Mouse (Mus musculus) lung, embryonic 14.5 days (tissue): ENCODE measurements around the gene Bora. TPM values are rescaled to one million over a fixed set of nuclear protein-coding genes. Genes with fewer than 3 reads are reported as not detected.
A peak's percentile ranks its signal among the peaks of the same experiment; 100 is the strongest.

Source experiments
- ATAC-seq: fragments of 200-750 bp; cut with Nextera tagmentation; 2 replicates; pipeline ENCODE4 v1.8.0; 2017; ENCODE audit warnings: mild to moderate bottlenecking, moderate TSS enrichment, moderate library complexity; ENCODE audit not compliant: insufficient read depth
- DNase-seq: peaks from one replicate; pipeline ENCODE4 v3.0.0-alpha.2; 2015
- H3K27ac ChIP-seq: fragments of 300-500 bp; sonication (generic); 2 replicates; pipeline ENCODE4 v1.5.1; 2014; ENCODE audit warnings: low read depth, mild to moderate bottlenecking, moderate library complexity
- H3K27me3 ChIP-seq: fragments of 300-500 bp; sonication (generic); 2 replicates; pipeline ENCODE4 v1.6.1; 2014; ENCODE audit warnings: low read length, control low read depth; ENCODE audit not compliant: insufficient read depth
- H3K36me3 ChIP-seq: fragments of 300-500 bp; sonication (generic); 2 replicates; pipeline ENCODE4 v1.6.1; 2014; ENCODE audit warnings: control low read depth; ENCODE audit not compliant: insufficient read depth
- H3K4me1 ChIP-seq: fragments of 300-500 bp; sonication (generic); 2 replicates; pipeline ENCODE4 v1.6.1; 2014; ENCODE audit warnings: antibody characterized with exemption, control low read depth; ENCODE audit not compliant: insufficient read depth
- H3K4me2 ChIP-seq: fragments of 300-500 bp; sonication (generic); 2 replicates; pipeline ENCODE4 v1.6.1; 2014; ENCODE audit warnings: mild to moderate bottlenecking
- H3K4me3 ChIP-seq: fragments of 300-500 bp; sonication (generic); 2 replicates; pipeline ENCODE4 v1.5.1; 2014; ENCODE audit warnings: low read depth, low read length
- H3K9ac ChIP-seq: fragments of 300-500 bp; sonication (generic); 2 replicates; pipeline ENCODE4 v1.6.1; 2014
- H3K9me3 ChIP-seq: fragments of 300-500 bp; sonication (generic); 2 replicates; pipeline ENCODE4 v1.6.1; 2016; ENCODE audit warnings: low read depth, low read length, control low read depth
- CTCF ChIP-seq: IDR thresholded peaks from 2 replicates; pipeline ENCODE4 v1.5.1; 2016; ENCODE audit warnings: antibody characterized with exemption, low read depth
- WGBS: fragments of 180-500 bp; shearing (Covaris S2); extraction: QIAGEN DNeasy Blood & Tissue Kit; methylation state at CpG from one replicate; pipeline ENCODE4 v1.1.7; 2014; 5-methylcytosine and 5-hydroxymethylcytosine counted together
- polyA plus RNA-seq: library from polyadenylated mRNA; unstranded; fragments of >200 nt; fragmentation: Nextera tagmentation; extraction: Ambion mirVana; gene quantifications from 2 replicates; pipeline ENCODE4 v1.2.1, GENCODE M21; 2014

The Bora gene
- polyA plus RNA-seq, 1 experiment from 2014 or later, result 93.3 TPM

DNA sequence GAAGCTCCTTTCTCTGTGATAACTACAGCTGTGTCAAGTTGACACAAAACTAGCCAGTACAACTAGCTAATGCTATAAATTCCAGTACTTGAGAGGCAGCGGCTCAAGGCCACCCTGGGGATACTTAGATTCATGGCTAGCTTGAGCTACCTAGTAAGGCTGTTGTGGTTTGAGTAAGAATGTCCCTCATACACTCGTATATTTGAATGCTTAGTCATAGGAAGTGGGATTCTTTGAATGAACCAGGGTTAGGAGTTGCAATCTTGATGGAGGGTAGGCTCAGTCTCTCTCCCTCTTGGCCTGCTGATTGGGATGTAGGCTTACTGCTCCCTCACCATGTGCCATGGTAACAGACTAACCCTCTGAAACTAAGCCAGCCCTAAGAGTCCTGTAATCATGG, 17.1 kb downstream of the Bora start:
- DNase-seq (no peak), ATAC-seq (no peak)
- H3K36me3 ChIP-seq, result peaks cover 59% of the 10 kb centered on the region

DNA sequence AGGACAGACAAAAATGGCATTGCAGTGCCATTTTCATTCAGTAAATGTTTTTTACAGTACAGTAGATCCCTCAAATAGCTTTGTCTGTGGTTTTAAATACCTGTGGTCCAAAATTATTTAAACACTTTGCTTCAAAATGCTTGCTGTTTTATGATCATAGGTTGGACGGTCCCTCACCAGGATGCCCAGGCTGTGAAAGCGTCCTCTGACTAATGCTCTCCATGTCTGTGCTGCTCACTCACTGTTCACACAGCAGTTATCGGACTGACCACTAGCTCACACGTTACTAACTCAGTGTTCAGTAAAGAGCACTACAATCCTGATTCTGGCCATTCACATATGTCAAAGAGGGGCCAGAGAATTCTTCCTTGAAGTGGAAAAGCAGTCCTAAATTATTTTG, 25.1 kb downstream of the Bora start:
- H3K27ac ChIP-seq, result no peak overlapping the region
- H3K4me2 ChIP-seq, result no peak overlapping the region
- WGBS, result 81% methylated on average over 4 of the region's 4 CpGs
- peaks cover 80% of the 10 kb centered on the region for H3K36me3 ChIP-seq
- DNase-seq (no peak), ATAC-seq (no peak)
- no peaks in the 10 kb centered on the region for H3K9me3 ChIP-seq
- no peak overlapping the region for H3K4me3 ChIP-seq
- H3K4me1 ChIP-seq, result no peaks in the 10 kb centered on the region
- no peak for TF ChIP-seq CTCF
- H3K9ac ChIP-seq, result no peak overlapping the region
- H3K27me3 ChIP-seq, result no peaks in the 10 kb centered on the region

More for the DNA sequence above, 17.1 kb downstream of the Bora start:
- Histone ChIP-seq H3K4me2 (no peak overlapping the region), H3K9me3 (no peaks in the 10 kb centered on the region), H3K4me3 (no peak overlapping the region), H3K9ac (no peak overlapping the region), H3K27me3 (no peaks in the 10 kb centered on the region), H3K4me1 (no peaks in the 10 kb centered on the region), H3K27ac (no peak overlapping the region)
- WGBS, result 88% methylated on average over 2 of the region's 2 CpGs
- no peak for TF ChIP-seq CTCF

DNA sequence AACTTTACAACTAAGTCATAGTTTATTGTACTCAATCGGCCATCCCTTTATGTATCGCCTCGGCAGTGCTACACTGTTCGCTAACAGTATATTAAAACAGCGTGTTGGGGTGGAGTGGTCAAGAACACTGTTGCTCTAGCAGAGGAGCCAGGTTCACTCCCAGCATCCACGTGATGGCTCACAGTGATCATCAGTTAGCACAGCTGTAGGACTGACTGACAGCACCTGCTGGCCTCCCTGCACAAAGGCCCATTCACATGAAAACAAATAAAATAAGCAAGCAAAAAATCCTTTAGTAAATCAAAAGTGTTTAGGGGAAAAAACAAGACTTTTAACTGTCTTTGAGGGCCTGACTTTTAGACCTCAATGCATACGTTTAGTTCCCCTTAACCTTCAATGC, 42.9 kb downstream of the Bora start:
- DNase-seq (no peak), ATAC-seq (no peak)
- Histone ChIP-seq H3K9ac (no peak overlapping the region), H3K36me3 (peaks cover 70% of the 10 kb centered on the region), H3K4me3 (no peak overlapping the region), H3K4me2 (no peak overlapping the region), H3K4me1 (no peaks in the 10 kb centered on the region), H3K27ac (no peak overlapping the region), H3K9me3 (no peaks in the 10 kb centered on the region), H3K27me3 (no peaks in the 10 kb centered on the region)
- WGBS, result 92% methylated on average over 7 of the region's 7 CpGs
- no peak for TF ChIP-seq CTCF

DNA sequence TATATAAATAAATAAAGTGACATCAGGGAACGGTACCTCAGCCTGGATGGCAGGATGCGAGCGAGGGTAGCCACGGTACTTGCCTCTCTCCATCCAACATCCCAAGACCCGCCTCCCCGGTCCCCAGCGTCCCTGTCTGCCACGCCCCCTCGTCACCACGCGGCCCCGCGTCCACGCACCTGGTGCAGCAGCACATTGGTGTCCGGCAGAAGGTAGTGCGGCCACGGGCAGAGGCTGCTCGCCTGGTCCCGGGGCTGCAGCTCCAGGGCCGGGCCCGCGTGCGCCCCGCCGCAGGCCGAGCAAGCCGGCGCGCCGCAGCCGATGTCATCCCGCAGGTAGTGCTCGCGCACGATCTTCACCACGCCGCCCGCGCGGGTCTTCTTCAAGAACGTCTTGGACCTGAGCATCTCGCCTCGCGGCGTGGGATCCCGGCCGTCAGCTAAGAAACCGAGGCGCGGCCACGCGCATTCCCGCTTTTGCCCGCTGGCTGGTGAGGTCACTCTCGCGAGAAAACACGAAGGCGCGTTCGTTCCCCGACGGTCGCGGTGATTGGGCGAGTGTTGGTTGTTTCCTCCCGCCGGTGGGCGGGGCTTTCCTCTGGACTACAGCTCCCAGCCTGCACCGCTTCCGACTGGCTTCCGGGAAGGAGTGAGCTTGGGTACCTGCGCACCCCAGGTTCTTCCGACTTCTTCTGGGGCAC, 53.4 kb downstream of the Bora start, which contains the start of the genes Pibf1 and Dis3:
Gene Pibf1 (plus strand): TSS at position 158 of the 700 bp plus-strand sequence.
Gene Dis3 (minus strand): TSS at position 504 of the 700 bp plus-strand sequence.
- H3K36me3 ChIP-seq, result peaks cover 51% of the 10 kb centered on the region
- peak within 1 kb of the TSS; percentile 67 for H3K4me2 ChIP-seq
- no peaks in the 10 kb centered on the region for H3K9me3 ChIP-seq
- peak within 1 kb of the TSS; percentile 90 for H3K4me3 ChIP-seq
- DNase-seq (peak; percentile 100), ATAC-seq (peak; percentile 99)
- H3K9ac ChIP-seq, result peak within 1 kb of the TSS; percentile 92
- no peak for TF ChIP-seq CTCF
- peak within 1 kb of the TSS; percentile 80 for H3K27ac ChIP-seq
- H3K27me3 ChIP-seq, result no peaks in the 10 kb centered on the region
- H3K4me1 ChIP-seq, result no peaks in the 10 kb centered on the region
- WGBS, result under 1% methylated on average over 73 of the region's 73 CpGs

DNA sequence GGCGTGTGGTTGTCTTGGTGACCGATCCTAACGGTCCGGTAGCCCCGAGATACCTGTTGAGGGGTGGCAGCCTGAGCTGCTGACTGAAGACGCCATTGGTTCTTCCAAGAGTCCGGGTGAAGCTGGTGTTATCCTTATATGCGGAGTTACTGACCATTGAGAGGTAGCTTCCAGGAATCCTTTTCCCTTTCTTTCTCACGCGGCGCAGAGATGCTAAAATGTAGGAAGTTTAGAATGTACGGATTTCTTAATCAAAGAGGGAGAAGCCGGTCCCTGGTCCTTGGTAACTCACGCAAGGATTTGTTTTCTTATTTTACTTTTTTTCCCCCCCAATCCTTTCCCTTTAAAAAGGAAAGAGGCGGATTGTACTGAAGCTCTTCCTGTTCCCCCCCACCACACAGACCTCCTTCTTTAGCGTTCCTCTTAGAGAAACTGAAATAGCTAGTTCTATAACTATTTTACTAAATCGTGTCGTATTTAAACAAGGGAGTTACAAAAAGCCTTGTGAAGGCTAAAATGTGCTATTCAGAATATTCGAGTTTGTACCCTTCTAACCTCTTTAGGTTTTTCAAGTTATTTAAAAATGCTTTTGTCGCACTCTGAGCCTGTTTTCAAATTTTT, 54.1 kb downstream of the Bora start:
- Histone ChIP-seq H3K4me1 (no peaks in the 10 kb centered on the region), H3K27ac (no peak overlapping the region), H3K36me3 (peaks cover 46% of the 10 kb centered on the region), H3K4me2 (peak overlapping the region; percentile 60), H3K9ac (peak overlapping the region; percentile 30), H3K9me3 (no peaks in the 10 kb centered on the region), H3K27me3 (no peaks in the 10 kb centered on the region), H3K4me3 (peak overlapping the region; percentile 90)
- WGBS, result 5% methylated on average over 20 of the region's 20 CpGs
- no peak for TF ChIP-seq CTCF
- DNase-seq (peak; percentile 33), ATAC-seq (0 out of 2 replicates have a peak, but pooled peaks have one; percentile 9)

DNA sequence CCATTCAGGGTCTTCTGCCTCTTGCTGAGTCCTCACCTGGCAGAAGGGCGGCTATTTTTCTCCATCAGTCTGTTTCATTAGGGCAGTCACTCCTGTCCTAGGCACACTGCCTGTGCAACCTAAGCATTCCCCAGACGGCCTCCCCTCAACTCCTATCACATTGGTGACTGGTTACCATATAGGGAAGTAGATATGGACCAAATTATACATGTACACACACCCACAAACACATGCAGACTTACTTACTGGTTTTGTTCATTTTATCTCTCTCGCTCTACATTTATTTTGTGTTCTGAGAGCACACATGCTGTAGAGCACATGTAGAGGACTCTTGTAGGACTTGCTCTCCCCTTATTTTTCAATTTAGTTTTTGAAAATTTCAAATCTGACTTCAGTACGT, 57.0 kb downstream of the Bora start:
- H3K4me3 ChIP-seq, result no peak overlapping the region
- no peaks in the 10 kb centered on the region for H3K27me3 ChIP-seq
- TF ChIP-seq CTCF, result no peak
- H3K27ac ChIP-seq, result no peak overlapping the region
- DNase-seq (no peak), ATAC-seq (no peak)
- H3K9me3 ChIP-seq, result no peaks in the 10 kb centered on the region
- 91% methylated on average over 4 of the region's 4 CpGs for WGBS
- no peaks in the 10 kb centered on the region for H3K4me1 ChIP-seq
- H3K9ac ChIP-seq, result no peak overlapping the region
- H3K36me3 ChIP-seq, result peaks cover 42% of the 10 kb centered on the region
- H3K4me2 ChIP-seq, result no peak overlapping the region

DNA sequence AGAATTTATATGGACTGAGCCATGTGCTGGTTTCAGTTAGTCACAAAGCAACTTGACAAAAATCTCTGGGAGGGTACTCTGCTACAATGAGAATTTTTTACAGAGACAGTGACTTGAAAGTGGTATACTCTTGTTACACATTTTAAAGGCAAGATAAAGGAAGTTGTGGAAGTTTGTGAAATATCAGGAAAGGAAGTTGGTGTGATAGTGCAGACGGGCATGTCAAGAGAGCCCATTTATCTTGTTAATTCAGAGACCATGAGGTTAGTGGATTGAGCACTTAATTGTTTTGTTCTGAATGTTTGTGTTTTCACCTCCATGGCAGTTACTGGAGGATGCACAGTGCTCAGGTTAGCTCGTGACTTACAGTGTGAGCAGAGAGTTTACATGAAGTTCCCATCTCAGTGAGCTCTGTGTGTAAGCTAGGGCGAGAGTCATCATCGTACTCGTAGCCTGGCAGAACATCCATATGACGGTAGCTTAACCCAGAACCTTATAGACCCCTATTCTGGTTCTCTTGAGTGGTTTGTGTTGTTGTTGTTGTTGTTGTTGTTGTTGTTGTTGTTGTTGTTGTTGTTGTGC, 58.6 kb downstream of the Bora start:
- Histone ChIP-seq H3K9me3 (no peaks in the 10 kb centered on the region), H3K4me1 (no peaks in the 10 kb centered on the region), H3K27ac (no peak overlapping the region), H3K4me3 (no peak overlapping the region), H3K27me3 (no peaks in the 10 kb centered on the region), H3K9ac (no peak overlapping the region), H3K36me3 (peaks cover 52% of the 10 kb centered on the region), H3K4me2 (no peak overlapping the region)
- TF ChIP-seq CTCF, result no peak
- WGBS, result 86% methylated on average over 6 of the region's 6 CpGs
- no peak for DNase-seq
- no peak for ATAC-seq
